Mouse (Mus musculus) liver, embryonic 16.5 days (tissue): ENCODE measurements around the gene Ap2a1. TPM values are rescaled to one million over a fixed set of nuclear protein-coding genes. Genes with fewer than 3 reads are reported as not detected.

Source experiments
- ATAC-seq: fragments of 200-750 bp; cut with Nextera tagmentation; 2 replicates; pipeline ENCODE4 v1.8.0; 2017; ENCODE audit warnings: low read depth, mild to moderate bottlenecking, moderate number of reproducible peaks, moderate library complexity
- H3K27ac ChIP-seq: fragments of 300-500 bp; sonication (generic); 2 replicates; pipeline ENCODE4 v1.5.1; 2014; ENCODE audit warnings: mild to moderate bottlenecking, low read length
- H3K27me3 ChIP-seq: fragments of 300-500 bp; sonication (generic); 2 replicates; pipeline ENCODE4 v1.6.1; 2014; ENCODE audit warnings: low read depth, low read length, mixed read lengths; ENCODE audit not compliant: control insufficient read depth, insufficient read depth
- H3K36me3 ChIP-seq: fragments of 300-500 bp; sonication (generic); 2 replicates; pipeline ENCODE4 v1.6.1; 2014; ENCODE audit warnings: mild to moderate bottlenecking; ENCODE audit not compliant: control insufficient read depth, insufficient read depth
- H3K4me1 ChIP-seq: fragments of 300-500 bp; sonication (generic); 2 replicates; pipeline ENCODE4 v1.6.1; 2014; ENCODE audit warnings: low read depth, low read length, mixed read lengths; ENCODE audit not compliant: control insufficient read depth
- H3K4me2 ChIP-seq: fragments of 300-500 bp; sonication (generic); 2 replicates; pipeline ENCODE4 v1.6.1; 2014; ENCODE audit warnings: low read depth, low read length, mixed read lengths
- H3K4me3 ChIP-seq: fragments of 300-500 bp; sonication (generic); 2 replicates; pipeline ENCODE4 v1.5.1; 2014; ENCODE audit warnings: low read depth, mild to moderate bottlenecking, low read length
- H3K9ac ChIP-seq: fragments of 300-500 bp; sonication (generic); 2 replicates; pipeline ENCODE4 v1.6.1; 2014; ENCODE audit warnings: low read depth, low read length
- H3K9me3 ChIP-seq: fragments of 300-500 bp; sonication (generic); replicated peaks from 2 replicates; pipeline ENCODE4 v1.6.1; 2016; ENCODE audit warnings: low read length; ENCODE audit not compliant: control insufficient read depth
- WGBS: fragments of 180-500 bp; shearing (Covaris S2); extraction: QIAGEN DNeasy Blood & Tissue Kit; methylation state at CpG from one replicate; pipeline ENCODE4 v1.1.7; 2014; ENCODE audit not compliant: insufficient replicate concordance; 5-methylcytosine and 5-hydroxymethylcytosine counted together
- polyA plus RNA-seq: library from polyadenylated mRNA; unstranded; fragments of >200 nt; fragmentation: Nextera tagmentation; extraction: Ambion mirVana; gene quantifications from 2 replicates; pipeline ENCODE4 v1.2.1, GENCODE M21; 2015

Ap2a1 gene
- polyA plus RNA-seq, 1 experiment from 2014 or later, result 63.7 TPM

- H3K36me3 ChIP-seq, result no peaks in the 10 kb centered on the region
- no peak overlapping the region for H3K4me2 ChIP-seq
- no peak overlapping the region for H3K9ac ChIP-seq
- ATAC-seq, result no peak
- H3K4me1 ChIP-seq, result peaks cover 62% of the 10 kb centered on the region
- no peaks in the 10 kb centered on the region for H3K27me3 ChIP-seq
- H3K4me3 ChIP-seq, result 0 out of 2 replicates have a peak overlapping the region, but pooled peaks have one; percentile 85
- no peak overlapping the region for H3K27ac ChIP-seq
- 95% methylated on average over 2 of the region's 2 CpGs for WGBS
- H3K9me3 ChIP-seq, result no peaks in the 10 kb centered on the region
These were observed 76.2 kb downstream of the Ap2a1 start for GRCm38 (mm10) chr7:44853065-44853464.

- no peaks in the 10 kb centered on the region for H3K9me3 ChIP-seq
- no peak overlapping the region for H3K4me3 ChIP-seq
- no peak overlapping the region for H3K9ac ChIP-seq
- H3K36me3 ChIP-seq, result no peaks in the 10 kb centered on the region
- H3K27me3 ChIP-seq, result no peaks in the 10 kb centered on the region
- no peak overlapping the region for H3K27ac ChIP-seq
- WGBS, result 84% methylated on average over 36 of the region's 36 CpGs
- H3K4me1 ChIP-seq, result peaks cover 63% of the 10 kb centered on the region
- no peak for ATAC-seq
- no peak overlapping the region for H3K4me2 ChIP-seq
These were observed 76.9 kb downstream of the Ap2a1 start for GRCm38 (mm10) chr7:44852259-44853027.

- 0 out of 2 replicates have a peak overlapping the region, but pooled peaks have one; percentile 99 for H3K4me2 ChIP-seq
- H3K27me3 ChIP-seq, result no peaks in the 10 kb centered on the region
- WGBS, result 82% methylated on average over 12 of the region's 12 CpGs
- ATAC-seq, result no peak
- H3K4me1 ChIP-seq, result peaks cover 65% of the 10 kb centered on the region
- peaks cover under 1% of the 10 kb centered on the region; the same call in 1 of the 2 replicates for H3K36me3 ChIP-seq
- H3K27ac ChIP-seq, result peak overlapping the region; percentile 29; the same call in 1 of the 2 replicates
- H3K4me3 ChIP-seq, result no peak overlapping the region
- H3K9me3 ChIP-seq, result no peaks in the 10 kb centered on the region
- no peak overlapping the region for H3K9ac ChIP-seq
These were observed 77.6 kb downstream of the Ap2a1 start for GRCm38 (mm10) chr7:44851625-44852234.

- Histone ChIP-seq H3K9ac (peak overlapping the region; percentile 87), H3K4me1 (peaks cover 58% of the 10 kb centered on the region), H3K9me3 (no peaks in the 10 kb centered on the region), H3K4me2 (peak overlapping the region; percentile 99), H3K27me3 (no peaks in the 10 kb centered on the region), H3K36me3 (peaks cover 8% of the 10 kb centered on the region), H3K27ac (peak overlapping the region; percentile 98), H3K4me3 (peak overlapping the region; percentile 91)
- no peak for ATAC-seq
- WGBS, result 58% methylated on average over 8 of the region's 8 CpGs
These were observed 78.3 kb downstream of the Ap2a1 start for GRCm38 (mm10) chr7:44850789-44851624.

Other genes with a start within 250 kb of the Ap2a1 start
- not detected in 2 replicates for gene Izumo2, start 220.8 kb downstream of the Ap2a1 start, polyA plus RNA-seq
- 25.8 and 29.2 TPM in 2 replicates for gene Vrk3, start 181.1 kb downstream of the Ap2a1 start, polyA plus RNA-seq
- gene Zfp473, start 178.4 kb downstream of the Ap2a1 start, polyA plus RNA-seq, result 1.1 and 1.2 TPM in 2 replicates
- gene Nup62, start 113.4 kb downstream of the Ap2a1 start, polyA plus RNA-seq, result 43.4 and 44.7 TPM in 2 replicates
- 0.34 and 0.76 TPM in 2 replicates for gene Il4i1, start 113.1 kb downstream of the Ap2a1 start, polyA plus RNA-seq
- gene Atf5, start 112.8 kb downstream of the Ap2a1 start, polyA plus RNA-seq, result 7.3 and 9.7 TPM in 2 replicates
- 25.6 and 29.1 TPM in 2 replicates for gene Akt1s1, start 80.5 kb downstream of the Ap2a1 start, polyA plus RNA-seq
- 32.7 and 33.7 TPM in 2 replicates for gene Tbc1d17, start 80.4 kb downstream of the Ap2a1 start, polyA plus RNA-seq
- gene Pnkp, start 72.4 kb downstream of the Ap2a1 start, polyA plus RNA-seq, result 23.4 and 24.3 TPM in 2 replicates
- gene Ptov1, start 59.7 kb downstream of the Ap2a1 start, polyA plus RNA-seq, result 34.8 and 43.4 TPM in 2 replicates
- 44.7 and 53.0 TPM in 2 replicates for gene Med25, start 36.8 kb downstream of the Ap2a1 start, polyA plus RNA-seq
- gene Fuz, start 33.4 kb downstream of the Ap2a1 start, polyA plus RNA-seq, result 5.9 and 6.6 TPM in 2 replicates
- gene Tsks, start 13.7 kb upstream of the Ap2a1 start, polyA plus RNA-seq, result 0.12 TPM in 1 of 2 replicates, not detected in the other
- gene Cpt1c, start 45.4 kb upstream of the Ap2a1 start, polyA plus RNA-seq, result 1.8 and 2.1 TPM in 2 replicates
- gene Prmt1, start 57.1 kb upstream of the Ap2a1 start, polyA plus RNA-seq, result 95.6 and 98.6 TPM in 2 replicates
- gene Irf3, start 68.2 kb upstream of the Ap2a1 start, polyA plus RNA-seq, result 39.8 and 43.2 TPM in 2 replicates
- gene Bcl2l12, start 69.2 kb upstream of the Ap2a1 start, polyA plus RNA-seq, result 11.0 and 12.2 TPM in 2 replicates
- gene Scaf1, start 86.9 kb upstream of the Ap2a1 start, polyA plus RNA-seq, result 9.8 and 9.9 TPM in 2 replicates
- gene Rras, start 88.5 kb upstream of the Ap2a1 start, polyA plus RNA-seq, result 20.9 and 23.2 TPM in 2 replicates
- gene Prr12, start 123.4 kb upstream of the Ap2a1 start, polyA plus RNA-seq, result 1.9 and 2.0 TPM in 2 replicates
- 23.4 and 23.8 TPM in 2 replicates for gene Nosip, start 132.9 kb upstream of the Ap2a1 start, polyA plus RNA-seq
- 9.7 and 10.5 TPM in 2 replicates for gene Prrg2, start 133.2 kb upstream of the Ap2a1 start, polyA plus RNA-seq
- 20.1 and 22.7 TPM in 2 replicates for gene Rcn3, start 162.7 kb upstream of the Ap2a1 start, polyA plus RNA-seq
- 50.6 and 56.1 TPM in 2 replicates for gene Fcgrt, start 174.4 kb upstream of the Ap2a1 start, polyA plus RNA-seq
- 646 and 744 TPM in 2 replicates for gene Rps11, start 194.9 kb upstream of the Ap2a1 start, polyA plus RNA-seq
- gene Rpl13a, start 199.3 kb upstream of the Ap2a1 start, polyA plus RNA-seq, result 558 and 645 TPM in 2 replicates
- gene Gm45713, start 206.7 kb upstream of the Ap2a1 start, polyA plus RNA-seq, result 0.12 TPM in 1 of 2 replicates, not detected in the other
- gene Flt3l, start 206.9 kb upstream of the Ap2a1 start, polyA plus RNA-seq, result 3.0 and 3.1 TPM in 2 replicates
- gene Pih1d1, start 224.8 kb upstream of the Ap2a1 start, polyA plus RNA-seq, result 42.3 and 42.8 TPM in 2 replicates
- 30.0 and 30.3 TPM in 2 replicates for gene Aldh16a1, start 225.1 kb upstream of the Ap2a1 start, polyA plus RNA-seq
- not detected in 2 replicates for gene Slc17a7, start 234.5 kb upstream of the Ap2a1 start, polyA plus RNA-seq